Mouse (Mus musculus) cerebellum, adult 11-12 months (tissue): ENCODE results near the gene Magi2.
"Not testable (repeated sequence)": the region's sequence is repeated elsewhere in the genome, so short reads cannot be mapped to it uniquely, and the experiment has no call there.

Source experiments
- DNase-seq: peaks from one replicate; pipeline ENCODE4 v3.0.0; 2022

Gene Magi2

DNA sequence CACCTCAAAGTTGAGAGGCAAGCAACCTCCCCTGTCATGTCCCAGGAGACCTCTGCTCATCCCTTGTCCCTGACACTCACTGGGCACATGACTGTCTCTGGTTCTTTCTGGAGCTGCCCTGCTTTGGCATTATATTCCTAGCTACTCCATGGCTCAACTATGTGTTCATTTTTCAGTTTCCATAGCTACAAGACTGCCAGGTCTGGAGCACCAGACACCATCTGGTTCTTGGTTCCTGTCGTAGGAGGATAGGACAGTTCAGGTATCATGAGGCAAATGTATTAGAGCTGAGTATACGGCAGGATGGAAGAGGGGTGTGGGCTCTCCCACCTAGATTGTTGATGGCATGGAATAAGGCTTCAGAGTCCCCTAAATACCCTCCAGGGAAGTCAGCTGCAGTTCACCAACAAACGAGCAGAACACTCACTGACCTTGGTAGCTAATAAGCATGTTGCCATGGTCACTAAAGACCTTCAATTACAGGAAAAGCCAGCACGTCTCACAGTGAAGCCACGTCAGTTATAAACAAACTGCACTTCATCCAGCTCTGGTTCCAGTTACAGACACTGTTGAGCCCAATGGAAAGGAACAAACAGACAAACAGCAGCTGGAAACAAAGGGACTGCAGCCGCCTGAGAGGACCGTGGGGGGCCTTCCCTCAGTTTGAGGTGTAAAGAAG is 1449.5 kb downstream of the Magi2 start:
- no peak for DNase-seq

DNA sequence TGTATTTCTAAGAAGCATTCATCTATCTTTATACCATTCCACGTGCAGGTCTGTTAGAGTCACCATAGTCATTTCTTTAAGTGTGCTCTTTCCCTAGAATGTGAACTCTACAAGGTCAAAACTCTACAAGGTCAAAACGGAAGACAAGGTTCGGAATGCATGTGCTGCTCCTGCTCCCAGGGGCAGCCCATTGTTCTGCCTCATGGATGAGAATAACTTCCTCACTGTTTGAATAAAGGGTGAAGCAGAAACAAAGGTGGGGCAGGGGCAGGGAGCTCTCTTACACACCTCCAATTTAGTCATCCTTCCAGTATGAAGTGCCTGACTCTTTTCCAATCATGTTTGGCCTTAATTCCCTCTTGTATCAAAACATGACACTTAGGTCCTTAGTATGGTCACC is 1450.4 kb downstream of the Magi2 start:
- no peak for DNase-seq

DNA sequence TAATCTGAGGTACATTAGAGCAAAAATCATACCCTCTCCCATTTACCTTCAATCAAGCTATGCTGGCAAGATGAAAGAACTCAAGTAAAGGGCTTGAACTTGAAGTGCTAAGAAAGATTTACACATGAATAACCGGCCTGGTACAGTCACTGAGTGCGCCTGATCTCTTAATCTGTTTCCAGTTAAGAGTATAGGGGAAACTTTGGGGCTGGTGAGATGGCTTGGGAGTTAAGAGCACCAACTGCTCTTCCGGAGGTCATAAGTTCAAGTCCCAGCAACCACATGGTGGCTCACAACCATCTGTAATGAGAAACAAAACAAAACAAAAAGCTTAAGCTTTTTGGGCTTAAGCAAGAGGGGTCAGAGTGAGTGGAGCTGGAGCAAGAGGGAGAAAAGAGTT is 1451.7 kb downstream of the Magi2 start:
- no peak for DNase-seq

DNA sequence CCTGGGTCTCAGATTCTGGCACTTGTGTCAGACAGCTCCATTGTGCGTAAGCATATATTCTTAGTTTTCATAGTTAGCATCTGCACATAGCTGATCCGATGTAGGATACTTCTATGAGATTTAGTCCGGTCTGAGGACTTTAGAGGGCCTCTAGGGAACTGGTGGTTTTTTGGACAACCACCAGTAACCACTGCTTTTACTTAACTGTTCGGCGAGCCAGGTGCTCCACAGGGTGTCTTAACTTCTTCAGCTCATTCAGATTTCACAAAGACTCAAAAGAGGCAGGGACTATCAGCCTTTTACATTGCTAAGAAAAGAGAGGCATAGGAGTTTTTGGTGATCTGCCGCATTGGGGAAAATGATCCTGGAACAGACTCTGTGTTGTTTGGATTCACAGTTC is 1453.1 kb downstream of the Magi2 start:
- DNase-seq, result no peak

DNA sequence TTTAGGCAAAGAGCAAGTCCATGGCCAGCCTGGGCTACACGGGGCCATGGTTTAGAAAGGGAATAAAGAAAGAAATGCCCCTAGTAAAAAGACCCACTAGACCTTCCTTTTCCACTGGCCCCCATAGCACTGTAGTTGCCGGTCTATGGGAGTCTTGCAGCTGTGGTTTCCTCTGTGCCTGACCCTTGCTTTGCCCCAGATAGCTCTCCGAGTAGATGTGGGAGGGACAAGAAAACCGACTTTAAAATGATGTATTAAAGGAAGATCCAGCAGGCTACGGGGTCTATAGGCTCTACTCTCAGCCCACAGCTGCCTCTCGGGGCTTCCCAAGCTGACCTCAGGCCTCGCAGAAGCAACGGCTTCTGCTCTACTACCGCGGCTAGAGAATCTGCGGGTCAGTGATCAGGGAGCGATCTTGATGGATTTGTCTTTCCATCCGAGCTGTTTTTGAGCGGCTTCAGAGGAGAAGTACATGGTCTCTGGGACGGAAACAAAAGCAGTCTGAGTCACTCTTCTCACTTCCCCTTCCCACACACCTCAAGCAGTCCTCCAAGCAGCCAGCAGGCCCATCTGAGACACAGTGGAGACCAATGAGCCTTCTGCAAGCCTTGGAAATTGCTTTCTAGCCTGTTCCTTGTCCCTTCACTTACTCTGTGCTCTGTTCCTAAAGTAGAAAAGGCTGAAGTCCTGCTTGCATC is 1454.1 kb downstream of the Magi2 start:
- DNase-seq, result no peak

DNA sequence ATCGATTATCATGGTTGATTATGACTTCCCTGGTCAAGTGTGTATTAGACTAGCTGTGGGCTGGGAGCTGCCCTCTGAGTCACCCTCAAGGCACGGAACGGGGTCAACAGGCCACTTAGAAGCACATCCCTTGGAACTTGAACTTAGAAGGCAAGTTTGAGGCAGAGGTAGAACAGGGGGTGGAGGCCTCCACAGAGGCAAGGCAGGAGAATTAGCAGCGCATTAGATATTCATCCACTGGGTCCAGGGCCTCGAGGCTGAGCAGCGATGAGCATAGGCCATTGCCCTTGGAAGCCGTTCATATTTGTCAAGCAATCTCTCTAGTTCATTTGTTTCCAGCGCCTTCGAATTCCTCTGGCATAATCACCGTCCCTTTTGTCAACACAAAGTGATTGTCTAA is 1454.8 kb downstream of the Magi2 start:
- DNase-seq, result no peak

DNA sequence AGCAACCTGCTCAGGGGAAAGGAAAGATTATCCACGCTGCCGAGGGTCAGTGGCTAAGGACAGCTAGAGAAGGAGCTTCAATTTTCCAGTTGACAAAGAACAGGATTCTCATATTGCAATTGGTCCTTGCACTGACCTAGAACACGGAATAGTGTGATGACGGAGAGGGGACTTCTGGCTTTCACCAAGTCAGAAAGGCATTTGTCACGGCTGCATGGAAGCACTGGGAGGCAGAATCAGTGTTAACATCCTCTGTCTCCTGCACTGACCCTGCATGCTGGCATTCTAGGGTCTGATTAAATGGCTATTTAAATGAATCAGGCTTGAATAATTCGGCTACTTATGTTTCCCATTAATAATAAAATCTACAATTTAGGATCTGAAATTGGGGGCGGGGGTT is 1455.4 kb downstream of the Magi2 start:
- no peak for DNase-seq

DNA sequence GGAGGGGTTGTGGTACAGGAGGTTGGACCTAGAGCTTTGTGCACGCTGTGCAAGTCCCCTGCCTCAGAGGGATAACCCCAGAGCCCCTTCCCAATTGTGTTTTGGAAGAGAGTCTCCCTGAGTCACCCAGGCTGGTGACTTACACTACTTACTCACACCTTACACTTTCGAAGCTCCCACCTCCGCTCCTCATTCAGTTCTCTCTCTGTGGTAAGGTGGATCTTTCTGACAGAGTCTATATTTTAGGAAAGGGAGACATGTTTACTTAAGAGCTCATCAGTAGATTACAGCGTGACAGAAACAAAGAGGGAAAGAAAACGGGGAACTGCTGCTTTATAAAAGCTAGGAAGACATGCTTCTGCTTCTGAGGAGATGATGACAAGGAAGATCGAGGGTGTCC is 1457.3 kb downstream of the Magi2 start:
- DNase-seq, result no peak

DNA sequence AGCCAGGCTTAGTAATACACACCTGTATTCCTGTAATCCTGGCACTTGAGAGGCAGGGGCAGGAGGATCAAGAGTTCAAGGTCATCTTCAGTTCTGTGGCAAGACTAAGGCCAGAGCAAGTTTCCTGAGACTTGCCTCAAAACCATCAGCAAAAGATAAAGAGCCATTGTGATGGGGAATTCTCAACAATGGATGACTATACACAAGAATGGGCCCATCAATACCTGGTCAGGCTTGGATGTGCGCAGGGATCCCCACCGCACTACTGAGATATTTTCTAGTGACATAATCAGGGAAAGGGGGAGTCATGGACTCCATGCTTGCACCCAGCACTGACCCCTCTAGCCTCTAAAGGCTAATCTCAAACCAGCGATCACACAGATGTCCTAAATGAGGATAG is 1465.4 kb downstream of the Magi2 start:
- DNase-seq, result no peak

DNA sequence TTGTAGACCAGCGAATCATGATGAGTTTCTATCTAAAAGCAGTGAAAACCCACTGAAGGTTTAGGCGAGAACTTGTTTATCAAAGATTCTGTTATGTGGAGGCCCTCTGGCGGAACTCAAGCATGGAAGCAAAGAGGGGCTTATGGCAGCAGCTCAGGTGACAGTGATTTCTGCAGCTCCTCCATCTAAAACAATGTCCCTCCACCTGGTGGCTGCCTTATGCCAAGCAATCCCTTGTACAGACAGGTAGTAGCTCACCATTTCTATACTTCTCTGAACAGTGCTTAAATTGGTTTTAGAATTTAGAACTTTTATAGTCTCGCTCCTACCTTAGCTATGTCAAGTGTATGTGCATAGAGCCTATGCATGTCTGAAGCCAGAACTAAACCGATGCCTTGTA is 1472.3 kb downstream of the Magi2 start:
- no peak for DNase-seq

DNA sequence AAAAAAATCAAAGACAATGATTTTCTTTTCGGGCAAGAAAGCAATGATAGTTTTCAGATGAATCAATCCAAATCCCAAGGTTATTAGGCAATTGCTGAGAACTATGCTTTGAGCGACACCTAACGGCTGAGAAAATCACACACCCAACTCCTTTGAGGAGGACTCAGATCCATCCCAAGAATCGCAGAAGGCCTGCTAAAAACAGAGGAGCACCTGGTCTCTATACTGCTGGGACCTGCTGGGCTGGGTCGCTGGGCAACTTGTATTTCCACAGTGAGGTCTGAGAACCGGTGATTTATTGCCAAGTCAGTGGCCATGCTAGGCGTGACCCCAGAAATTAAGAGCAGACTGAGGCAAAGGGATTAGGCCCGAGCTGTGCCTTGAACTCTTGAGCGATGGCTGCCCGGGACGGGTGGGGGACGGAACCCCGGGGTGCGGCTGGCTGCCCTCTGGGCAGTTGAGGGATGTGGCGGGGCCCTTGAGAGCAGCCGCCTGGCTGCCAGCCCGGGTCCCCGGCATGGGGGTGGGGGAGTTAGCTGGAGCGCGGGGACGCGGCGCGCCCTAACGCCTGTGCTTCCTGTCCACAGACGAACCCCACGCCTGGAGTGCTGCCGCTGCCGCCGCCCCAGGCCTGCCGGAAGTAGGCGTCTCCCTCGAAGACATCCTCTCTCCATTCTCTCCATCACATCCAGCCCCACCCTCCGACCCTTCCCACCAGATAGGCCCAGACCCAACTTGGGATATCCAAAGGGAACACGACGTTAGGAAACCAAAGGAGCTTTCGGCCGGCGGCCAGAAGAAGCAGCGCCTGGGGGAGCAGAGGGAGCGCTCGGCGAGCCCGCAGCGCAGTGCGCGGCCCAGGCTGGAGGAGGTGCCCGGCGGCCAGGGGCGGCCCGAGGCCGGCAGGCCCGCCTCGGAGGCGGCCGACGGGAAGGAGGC is 1474.9 kb downstream of the Magi2 start:
- peak; percentile 88 for DNase-seq

DNA sequence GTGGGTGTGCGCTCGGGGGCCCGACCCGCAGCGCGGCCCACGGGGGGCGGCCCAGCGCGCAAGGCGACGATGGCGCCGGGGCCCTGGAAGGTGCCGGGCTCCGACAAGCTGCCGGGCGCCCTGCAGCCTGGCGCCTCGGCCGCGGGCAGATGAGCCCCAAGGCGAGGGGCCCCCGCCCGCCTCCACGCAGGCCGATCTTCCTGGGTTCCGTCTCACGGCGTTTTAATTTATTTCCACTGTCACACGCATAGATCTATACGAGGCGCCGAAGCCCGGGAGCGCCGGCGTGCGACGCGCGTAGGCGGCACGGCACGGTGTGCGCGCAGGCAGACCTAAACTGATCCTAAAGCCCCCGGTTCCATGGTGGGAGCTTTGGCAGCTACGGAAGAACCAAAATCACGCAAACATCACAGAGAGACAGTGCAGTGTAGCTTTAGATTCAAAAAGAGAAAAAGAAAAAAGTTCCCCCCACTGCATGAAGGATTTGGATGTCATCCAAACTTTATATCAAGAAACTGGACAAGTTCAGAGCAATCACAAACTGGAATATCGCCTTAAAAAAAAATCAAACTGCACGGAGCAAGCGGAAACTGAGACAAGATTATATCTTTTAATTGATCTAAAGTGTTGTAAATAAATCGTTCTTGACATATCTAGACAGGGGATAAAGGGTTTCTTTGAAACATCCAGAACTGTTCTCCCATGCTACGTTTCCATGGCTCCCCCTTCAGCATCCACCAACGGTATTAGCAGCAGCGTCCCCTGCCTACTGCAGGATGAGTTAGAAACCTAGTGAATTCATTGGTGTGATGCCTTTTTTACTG is 1475.9 kb downstream of the Magi2 start:
- DNase-seq, result peak; percentile 48

DNA sequence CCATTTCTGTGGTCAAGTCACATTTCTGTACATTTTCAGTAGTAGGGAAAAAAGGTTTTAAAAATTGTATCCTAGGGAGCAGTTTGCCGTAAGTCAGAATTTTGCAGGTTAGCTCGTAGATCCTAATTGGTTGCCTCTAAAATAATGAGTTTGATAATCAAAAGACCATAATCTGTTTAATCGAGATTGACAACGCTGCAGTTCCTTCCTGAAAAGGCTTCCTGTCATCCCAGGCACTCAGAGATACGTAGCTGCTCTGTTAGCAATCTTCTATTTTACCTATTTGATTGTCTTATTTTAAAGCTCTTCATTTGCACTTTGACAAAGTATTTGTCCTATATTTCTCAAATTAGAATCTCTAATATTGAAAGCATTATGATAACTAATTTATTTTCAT is 1476.5 kb downstream of the Magi2 start:
- DNase-seq, result no peak

DNA sequence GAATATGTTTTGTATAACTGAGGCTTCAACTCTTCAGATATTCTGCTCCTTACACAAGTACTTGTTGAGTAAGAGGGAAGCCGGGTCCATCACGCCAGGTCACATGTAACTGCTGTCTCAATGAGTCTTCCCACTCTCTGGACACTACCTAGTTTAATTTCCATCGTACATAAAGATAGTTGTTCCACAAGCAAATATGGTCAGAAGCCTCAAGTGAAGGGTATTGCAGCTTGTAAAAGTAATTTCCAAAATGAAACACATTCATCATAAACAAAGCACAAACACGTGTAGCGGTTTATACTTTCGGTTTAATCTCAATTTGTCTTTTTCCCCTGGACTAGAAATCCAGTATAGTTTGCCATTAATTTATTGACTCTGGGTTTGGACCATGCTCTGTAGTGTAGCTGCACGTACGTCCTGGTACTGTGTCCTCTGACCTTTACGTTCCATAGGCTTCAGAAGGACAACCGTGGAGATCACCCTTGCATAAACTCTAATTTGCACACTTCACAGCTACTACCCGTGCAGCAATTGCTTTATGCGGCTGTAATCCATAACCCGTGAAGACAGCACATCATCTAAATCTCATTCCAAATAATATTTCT is 1477.2 kb downstream of the Magi2 start:
- DNase-seq, result no peak

DNA sequence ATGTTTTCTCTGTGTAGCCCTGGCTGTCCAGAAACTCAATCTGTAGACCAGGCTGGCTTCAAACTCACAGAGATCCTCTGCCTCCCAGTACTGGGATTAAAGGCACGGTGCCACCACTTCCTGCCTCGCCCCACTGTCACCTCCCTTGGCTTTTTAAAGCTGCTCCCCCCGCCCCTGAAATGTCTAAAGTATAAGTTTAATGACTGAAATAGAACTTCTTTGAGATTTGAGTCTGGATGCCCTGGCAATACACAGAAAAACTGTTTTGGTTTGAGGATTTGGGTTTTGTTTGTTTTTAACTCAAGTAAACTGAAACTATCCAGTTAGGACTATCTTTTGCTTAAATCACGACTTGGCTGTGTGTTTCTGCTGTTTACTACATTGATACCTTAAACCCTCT is 1478.0 kb downstream of the Magi2 start:
- DNase-seq, result no peak

DNA sequence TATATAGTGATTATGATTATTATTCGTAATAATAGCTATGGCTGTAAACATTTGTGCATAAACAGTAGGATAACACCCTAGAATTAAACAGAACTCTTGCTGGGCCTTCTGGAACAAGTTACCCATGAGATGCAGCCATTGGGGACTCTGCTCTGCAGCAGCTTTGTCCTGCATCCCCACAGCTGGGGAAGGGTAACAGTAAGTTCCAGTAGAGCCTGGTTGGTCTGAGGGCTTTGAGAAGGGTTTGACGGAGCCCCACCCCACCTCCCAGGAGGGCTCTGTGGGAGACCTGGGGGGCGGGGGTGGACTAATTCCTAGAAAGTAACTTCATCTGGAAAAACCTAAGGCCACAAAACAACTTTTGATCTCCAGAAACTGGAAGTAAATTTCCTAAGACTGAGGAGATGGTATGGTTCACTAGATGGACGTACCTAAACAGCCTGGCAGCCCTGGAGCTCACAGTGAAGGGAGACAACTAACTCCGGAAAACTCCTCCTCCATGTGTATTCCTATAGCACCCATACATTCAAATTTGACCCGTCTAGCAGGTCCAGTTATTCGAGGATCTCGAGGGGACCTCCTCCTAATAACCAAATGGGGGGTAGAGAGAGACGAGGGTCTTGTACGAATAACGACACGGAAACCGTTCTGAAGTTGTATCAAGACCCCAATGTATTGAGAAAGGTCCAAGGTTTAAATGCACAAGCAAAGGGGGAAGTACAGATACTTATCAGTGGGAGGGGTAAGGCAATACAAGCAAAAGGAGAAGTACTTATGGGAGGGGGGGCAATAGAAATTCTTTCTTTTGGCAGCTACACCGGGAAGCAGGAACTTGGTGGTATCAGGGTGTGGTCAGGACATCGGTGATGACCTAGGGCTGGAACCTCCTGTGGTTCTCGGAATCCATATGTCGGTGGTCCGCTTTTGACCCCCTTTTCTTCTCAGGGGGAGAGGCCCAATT is 1479.8 kb downstream of the Magi2 start:
- DNase-seq, result not testable (repeated sequence)

DNA sequence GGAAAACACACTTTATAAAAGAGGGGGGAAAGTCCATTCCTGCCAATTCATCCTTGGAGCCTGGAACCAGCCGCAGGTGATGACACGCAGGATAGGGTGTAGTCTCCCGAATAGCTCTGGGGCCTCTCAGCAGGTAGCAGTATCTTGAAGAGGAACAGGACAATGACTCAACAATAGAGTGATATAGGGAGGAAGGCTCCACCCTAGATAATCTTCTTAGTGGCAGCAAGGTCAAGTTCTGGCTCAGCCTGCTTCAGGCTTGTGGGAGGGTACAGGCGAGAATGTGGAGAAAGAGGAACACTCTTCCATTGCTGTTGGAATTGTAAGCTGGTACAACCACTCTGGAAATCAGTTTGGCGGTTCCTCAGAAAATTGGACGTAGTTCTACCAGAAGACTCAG is 1484.0 kb downstream of the Magi2 start:
- DNase-seq, result not testable (repeated sequence)

DNA sequence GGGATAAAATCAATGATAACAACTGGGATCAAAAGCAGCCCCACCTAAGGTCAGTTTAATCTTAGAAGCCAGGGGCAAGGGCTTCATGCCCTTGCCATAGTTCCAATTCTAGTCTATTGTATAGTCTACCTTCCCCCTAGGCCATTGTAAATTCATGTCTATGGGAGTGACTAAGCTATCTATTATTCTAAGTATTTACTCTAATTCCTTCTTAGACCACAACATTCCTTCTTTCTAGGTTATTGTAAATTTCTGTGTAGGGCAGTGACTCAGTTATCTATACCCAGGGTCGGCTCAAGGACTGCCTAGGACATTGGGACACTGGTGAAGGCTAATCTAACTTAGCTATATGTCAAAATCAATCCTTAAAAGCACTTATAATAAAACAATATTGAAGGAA is 1487.8 kb downstream of the Magi2 start:
- not testable (repeated sequence) for DNase-seq

DNA sequence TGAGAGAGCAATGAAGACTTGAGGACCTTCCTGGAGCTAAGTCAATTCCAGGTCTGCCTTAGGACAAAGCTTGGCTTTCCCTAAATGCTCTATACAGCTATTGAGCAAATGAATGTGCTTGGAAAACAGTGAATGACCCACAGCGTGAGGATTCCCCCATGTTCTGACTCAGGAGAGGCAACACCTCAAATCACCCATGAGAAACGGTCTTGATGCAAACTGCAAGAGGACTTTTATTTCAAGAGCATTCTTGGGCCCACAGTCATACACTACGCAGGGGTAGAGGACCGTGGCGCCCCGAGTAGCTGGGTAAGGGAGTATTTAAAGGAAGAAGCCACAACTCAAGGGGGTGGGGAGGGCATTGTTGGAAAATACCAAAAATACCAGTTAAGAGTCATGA is 1489.1 kb downstream of the Magi2 start:
- DNase-seq, result not testable (repeated sequence)

DNA sequence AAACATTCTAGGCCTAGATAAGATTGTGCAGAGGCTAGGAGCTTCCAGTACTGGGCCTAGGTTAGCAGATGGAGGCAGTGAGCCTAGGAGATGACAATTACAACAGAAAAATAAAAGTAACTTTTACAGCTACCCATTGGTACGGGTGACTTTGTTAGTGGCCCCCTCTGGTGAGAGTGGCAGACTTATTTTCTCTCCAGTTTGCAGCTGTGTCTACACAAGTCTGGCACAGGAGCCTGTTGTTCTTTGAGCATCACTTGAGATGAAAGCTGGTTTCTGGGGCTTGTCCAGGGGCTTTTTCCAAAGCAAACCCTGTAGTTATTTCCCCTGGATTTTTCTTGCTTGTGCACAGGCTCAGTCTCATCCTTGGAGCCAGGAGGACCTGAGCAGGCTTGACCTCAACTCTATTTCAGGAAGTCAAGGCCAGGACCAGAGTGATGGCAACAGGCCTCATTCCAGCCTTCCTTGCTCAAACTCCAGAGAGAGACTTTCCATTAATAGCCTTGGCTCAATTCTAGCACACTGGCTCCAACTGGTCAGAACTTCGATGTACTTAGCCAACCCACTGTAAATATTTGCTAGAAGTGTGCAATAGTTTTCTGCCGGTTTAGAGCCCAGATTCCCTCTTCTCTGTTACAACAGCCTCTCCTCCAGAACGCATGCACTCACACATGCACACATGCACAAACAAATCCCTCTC is 1493.5 kb downstream of the Magi2 start:
- DNase-seq, result no peak
